Mouse (Mus musculus) cortical plate, adult 2 months (tissue): ENCODE measurements around the gene Gabrd.

Experiments
- CTCF ChIP-seq: fragments of 200-500 bp; IDR thresholded peaks from 2 replicates; pipeline ENCODE4 v1.5.1; 2011; ENCODE audit warnings: mild to moderate bottlenecking, control low read depth, low read length; ENCODE audit not compliant: insufficient read depth; ENCODE audit errors: extremely low read depth
- POLR2A ChIP-seq: fragments of 200-500 bp; IDR thresholded peaks from 2 replicates; pipeline ENCODE4 v1.6.1; 2011; ENCODE audit warnings: mild to moderate bottlenecking, low read length, control low read depth; ENCODE audit not compliant: insufficient read depth; ENCODE audit errors: extremely low read depth

- TF ChIP-seq CTCF (no peak), POLR2A (no peak)
These were observed 15.9 kb upstream of the Gabrd start for GRCm38 (mm10) chr4:155413641-155414335.
